Mouse (Mus musculus) lung, adult 18-20 months (tissue): Measurements from ENCODE around the gene Ptprg.
"Not testable (repeated sequence)": the region's sequence is repeated elsewhere in the genome, so short reads cannot be mapped to it uniquely, and the experiment has no call there.

Experiments
- DNase-seq, 2 experiments: peaks; one replicate each; pipeline ENCODE4 v3.0.0; 2022; ENCODE audit warnings: mixed read lengths in 2 of 2

Gene Ptprg

DNA sequence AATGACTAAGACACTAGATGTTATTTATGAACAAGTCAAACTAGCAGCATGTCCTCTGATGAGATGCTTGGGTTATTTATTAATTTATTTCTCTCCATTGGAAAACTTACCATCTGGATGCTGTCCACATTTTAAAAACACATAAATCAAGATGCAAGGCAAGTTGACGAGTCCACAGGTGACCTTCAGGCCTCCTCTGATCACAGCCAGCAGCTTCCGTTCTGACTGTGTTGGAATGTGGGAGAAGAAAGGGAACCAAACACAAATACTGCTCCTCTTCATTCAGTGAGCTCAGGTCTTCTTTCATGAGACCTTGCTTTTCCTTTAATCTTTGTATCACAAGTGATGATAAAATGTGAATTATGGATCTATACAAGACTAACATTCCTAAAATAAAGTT is 437.8 kb downstream of the Ptprg start:
- no peak for DNase-seq

DNA sequence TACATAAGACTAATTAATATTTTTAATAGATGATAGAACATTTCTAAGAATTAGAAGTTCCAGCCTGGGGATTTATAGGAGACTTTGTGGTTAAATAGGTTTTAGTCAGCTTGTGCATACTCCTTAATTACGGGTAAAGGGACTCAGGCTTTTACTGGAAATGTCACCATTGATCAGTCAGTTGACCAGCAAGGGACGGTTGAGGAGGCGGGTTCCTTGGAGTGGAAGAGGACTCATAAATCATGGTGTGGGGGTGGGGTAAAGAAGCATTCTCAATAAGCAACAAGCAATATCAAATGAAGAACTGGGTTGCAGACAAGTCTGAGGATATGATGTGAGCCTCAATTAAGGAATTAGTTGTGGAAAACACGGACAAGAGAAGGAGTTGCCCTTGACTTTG is 438.8 kb downstream of the Ptprg start:
- no peak for DNase-seq

DNA sequence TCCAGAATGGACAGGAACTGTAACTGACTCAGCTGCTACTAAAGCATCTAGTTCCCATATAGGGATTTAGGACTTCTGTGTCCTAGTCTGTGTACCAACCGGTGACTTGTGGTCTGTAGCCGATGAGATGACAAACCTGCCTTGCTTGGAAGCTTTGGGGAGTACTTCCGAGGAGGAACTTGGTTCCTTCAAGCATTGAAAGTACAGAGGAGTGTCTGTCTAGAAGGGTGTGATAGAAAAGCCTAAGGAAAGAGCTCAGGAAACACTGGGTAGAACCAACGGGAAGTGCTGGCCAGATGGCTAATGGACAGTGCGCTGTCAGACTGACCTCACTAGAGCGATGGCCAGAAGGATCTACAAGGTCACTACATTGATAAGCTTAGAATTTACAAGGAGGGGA is 439.2 kb downstream of the Ptprg start:
- DNase-seq = no peak

DNA sequence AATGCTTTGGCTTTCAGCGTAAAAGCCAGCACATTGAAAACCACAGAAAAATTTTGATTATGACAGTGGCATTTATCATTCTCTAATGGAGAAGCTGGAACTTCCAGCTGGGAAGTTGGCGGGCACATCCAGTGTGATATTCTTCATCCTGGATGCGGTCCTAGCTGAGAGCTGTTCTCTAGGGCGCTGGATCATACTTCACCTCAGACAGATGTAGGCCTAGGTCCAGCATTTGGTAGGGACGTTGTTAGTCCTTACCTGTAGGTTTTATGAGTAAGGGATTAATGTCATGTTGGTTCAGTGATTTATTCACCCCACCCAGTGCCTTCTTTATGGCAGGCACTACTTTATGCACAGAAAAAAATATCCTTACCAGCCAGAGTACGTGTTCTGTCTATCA is 444.2 kb downstream of the Ptprg start:
- no peak for DNase-seq

DNA sequence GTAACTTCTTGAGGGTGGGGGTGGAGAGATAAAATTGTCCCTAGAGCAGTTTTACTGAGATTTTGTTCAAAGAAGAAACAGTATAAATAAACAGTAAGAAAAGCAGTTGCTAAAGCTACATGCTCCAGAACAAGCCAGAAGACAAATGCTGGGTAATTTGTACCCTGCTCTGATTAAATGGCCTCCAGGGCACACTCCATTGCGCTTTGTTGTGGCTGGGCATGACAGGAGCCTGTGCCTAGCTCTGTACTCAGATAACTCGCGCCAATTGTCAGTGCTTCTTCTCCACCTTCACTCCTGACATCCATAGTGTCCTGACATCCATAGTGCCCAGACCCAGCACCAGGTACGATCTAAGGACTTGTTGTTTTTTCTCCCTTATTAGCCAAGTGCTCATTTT is 445.1 kb downstream of the Ptprg start:
- no peak for DNase-seq

DNA sequence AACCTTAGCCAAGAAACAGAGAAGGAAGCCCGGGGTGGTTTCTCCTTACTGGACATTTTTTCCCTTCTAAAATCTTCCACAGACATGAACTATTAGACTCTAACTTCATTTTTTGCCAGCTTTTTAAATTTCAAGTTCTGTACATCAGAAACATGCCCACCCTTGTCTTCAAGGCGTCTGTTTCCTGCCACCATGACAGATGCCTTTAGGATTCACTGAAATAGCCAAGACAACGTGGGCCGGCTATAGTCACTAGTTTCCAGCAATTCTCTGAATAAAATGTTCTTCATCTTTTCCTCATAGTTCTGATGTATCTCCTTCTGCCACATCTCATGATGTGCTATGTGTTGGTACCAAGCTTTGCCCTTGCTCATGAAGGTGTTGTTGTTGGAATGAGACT is 450.7 kb downstream of the Ptprg start:
- no peak for DNase-seq

DNA sequence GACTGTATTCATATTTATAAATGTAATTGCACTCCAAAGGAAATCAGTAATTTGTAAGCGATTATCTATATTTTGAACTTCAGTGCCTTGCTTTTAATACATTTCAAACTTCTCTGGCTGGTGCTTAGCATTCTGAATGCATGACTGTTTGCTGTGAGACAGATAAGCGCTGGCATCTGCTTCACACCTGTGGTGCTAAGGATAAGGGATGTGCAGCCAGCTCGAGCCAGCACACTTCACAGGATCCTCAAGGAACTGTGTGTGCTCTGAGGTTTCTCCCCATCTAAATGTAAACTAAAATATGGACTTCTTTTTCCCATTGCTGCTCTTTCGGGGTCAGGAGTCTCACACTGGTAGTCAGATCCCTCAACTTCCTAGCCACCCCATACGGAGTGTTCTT is 458.4 kb downstream of the Ptprg start:
- DNase-seq = no peak

DNA sequence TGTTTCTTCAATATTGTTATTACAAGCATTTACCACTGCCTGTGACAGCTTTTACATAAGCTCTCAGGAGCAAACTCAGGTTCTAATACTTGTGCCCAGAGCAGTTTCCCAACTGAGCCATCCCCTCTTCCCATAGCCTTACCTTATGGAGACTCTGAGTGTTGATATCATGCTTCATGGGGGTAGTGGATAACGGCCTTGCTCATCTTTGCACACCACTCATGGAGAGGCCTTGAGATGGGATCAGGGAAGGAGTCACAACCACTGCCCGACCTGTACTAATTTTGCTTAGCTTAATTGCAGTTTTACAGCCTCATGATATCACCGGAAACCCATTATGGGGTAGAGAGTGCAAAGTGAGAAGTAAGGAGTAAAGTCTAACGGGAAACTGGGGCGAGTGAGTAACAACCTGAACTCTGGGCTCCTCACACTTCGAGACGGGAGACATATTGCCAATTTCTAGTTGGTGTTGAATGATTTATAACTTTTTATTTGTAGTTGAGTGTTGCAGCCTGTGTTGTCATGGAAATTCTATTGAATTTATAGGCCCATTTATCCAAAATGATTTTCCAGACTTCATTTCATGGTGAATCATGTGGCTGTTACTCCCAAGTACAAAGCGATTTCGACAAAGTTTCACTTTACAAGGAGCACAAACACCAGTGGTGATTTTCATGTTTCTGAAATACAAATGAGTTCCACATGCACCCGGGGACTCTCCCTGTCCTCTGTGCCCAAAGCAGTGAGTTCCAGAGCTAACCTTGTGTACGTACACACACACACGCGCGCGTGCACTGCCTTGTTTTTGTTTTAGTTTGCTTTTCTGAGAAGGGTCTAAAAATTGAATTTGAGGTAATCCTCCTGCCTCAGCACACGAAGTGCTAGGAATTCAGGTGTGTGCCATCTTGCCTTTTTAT is 472.7 kb downstream of the Ptprg start:
- no peak for DNase-seq

DNA sequence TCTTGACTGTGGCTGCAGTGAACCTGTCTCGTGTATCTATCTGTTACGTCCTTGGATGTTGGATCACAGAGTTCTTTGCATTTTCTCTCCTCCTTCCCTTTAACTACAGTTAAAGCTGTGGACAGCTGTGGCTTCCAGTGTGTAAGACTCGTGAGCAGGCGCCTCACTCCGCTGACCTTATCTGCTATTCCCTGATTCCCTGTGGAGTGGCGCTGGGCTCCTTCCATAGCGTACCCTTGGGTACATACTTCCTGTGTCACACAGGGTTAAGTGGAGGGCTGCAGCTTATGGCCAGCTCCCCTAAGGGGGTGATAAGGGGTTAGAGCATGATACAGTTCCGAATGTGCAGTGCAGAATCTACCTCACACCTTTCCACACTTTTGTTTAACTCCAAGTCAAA is 473.9 kb downstream of the Ptprg start:
- no peak for DNase-seq

DNA sequence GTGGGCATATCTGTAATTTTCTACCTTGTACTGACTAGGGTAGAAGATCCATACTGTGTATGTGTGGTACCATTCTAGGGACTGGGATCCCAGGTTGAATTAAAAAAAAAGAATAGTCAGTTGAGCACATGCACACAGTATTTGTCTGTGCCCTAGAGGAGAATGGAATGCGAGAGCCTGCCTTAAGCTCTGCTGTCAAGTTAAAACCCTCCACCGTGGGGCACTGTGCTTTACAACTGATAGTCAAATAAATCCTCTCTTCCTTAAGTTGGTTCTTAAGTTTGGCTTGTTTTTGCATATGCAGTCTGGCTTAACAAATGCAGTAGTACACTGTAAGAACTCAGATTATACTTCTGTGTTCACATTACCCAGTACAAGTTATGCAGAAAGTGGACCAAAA is 476.6 kb downstream of the Ptprg start:
- no peak for DNase-seq

DNA sequence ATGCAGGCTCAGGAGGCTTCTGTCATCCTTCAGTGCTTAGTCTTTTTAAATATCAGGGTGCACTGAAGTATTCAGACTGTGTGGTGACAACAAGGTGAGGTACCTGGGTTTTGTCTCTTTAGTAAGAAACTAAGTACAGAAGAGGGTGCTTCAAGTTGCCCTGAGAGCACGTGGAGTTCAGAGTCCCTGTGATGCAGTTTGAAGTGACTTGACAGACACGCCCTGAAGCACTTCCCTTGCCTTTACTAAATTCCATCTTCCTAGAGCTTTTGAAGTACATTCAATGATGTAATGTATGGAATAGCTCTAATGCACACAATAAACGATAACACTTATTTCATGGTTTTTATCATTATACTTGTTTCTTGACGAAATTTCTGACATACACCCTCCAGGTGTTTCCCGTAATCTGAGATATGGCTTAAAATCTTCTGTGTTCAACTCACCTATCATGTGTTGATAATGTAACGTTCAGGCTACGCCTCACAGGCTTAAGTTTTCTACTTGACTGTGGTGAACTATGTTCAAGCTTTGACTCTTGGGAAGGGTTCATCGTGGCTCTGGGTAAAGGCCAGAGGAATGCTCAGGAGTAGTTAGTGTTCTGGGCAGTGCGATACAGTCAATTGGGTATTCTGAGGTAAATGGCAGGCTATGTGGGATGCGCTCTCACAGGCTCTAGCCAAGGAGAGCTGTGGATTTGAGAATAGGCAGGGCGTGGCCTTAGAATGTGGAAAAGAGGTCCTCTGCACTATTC is 483.4 kb downstream of the Ptprg start:
- DNase-seq = no peak

DNA sequence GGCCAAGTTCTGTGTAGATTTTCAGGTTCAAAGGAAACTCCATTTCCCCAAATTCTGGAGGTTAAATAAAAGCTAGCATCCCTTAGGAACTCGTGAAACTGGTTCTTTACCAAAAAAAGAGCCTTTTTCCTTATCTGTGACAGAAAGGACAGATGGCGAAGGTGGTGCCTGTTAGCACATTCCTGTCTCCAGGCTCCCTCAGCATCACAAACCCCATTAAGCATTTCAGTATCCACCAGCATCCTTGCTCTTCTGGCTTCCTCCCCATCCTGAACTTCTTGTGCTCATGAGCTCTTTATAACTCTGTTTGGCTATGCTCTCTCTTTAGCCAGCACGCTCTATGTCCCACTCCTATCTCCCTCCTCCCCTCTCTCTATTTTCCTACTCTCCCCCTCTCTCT is 486.4 kb downstream of the Ptprg start:
- DNase-seq = no peak

DNA sequence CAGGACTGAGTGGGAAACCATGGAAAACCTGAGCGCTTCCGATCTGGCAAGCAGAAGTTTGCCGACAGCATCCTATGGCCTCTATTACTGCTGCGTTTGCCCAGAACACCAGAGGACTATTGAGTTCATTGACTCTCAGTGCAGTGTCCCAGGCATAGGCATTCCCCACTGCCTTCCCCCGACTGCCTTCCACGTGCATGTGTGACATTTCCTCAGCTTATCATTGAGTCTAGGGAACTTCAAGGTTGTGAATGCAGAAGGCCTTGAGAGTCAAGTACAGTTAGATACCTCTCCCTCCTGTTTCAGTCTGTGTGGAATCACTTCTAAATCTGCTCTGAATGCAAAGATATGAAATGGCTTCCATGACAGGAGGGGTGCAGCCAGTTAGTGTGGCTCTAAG is 488.2 kb downstream of the Ptprg start:
- no peak for DNase-seq

DNA sequence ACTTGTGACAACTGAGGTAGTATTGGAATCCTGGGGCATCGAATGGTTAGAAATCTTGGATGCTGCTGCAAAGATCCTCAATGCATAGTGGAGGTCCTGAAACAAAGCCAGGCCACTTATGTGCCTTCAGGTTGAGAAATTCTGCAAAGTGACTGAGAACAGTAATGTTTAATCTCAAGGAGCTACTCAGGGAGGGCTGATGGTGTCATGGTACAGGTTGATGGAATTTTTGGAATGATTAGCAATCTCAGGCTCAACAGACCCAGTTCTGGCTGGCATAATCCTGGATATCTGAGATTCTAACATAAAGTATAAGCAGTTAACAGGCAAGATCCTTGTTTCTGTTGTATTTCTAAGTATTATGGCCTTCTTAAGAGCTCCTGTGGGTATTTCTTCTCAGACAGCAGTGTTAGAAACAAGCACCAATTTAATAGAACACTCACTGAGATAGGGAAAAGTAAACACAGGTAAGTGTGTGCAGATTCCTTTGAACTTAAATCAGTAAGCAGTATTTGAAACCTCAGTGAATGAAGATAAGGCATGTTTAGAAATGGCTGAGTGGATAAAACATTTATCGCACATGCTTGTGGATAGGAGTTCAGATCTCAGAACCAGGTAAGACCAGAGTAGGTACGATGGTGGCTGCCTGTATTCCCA is 493.0 kb downstream of the Ptprg start:
- DNase-seq = peak in 1 of 2 experiments; percentile 6

DNA sequence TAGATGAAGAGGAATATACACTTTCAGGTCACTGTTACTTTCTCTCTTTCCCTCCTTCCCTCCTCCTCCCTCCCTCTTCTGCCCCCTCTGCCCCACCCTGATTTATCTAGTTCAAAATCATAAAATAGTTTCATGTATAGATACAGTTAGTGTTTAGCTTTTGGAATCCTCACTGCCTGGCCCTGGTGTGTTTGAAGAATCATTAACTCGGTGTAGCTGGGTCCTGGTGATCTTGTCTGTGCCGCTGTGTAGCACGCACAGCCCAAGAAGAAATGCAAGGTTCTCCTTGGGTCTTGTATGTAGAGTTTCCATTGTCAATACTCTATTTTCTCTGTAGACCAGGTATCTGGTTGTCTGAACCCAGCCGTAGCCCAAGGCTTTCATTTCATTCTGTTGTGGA is 494.3 kb downstream of the Ptprg start:
- DNase-seq = no peak

DNA sequence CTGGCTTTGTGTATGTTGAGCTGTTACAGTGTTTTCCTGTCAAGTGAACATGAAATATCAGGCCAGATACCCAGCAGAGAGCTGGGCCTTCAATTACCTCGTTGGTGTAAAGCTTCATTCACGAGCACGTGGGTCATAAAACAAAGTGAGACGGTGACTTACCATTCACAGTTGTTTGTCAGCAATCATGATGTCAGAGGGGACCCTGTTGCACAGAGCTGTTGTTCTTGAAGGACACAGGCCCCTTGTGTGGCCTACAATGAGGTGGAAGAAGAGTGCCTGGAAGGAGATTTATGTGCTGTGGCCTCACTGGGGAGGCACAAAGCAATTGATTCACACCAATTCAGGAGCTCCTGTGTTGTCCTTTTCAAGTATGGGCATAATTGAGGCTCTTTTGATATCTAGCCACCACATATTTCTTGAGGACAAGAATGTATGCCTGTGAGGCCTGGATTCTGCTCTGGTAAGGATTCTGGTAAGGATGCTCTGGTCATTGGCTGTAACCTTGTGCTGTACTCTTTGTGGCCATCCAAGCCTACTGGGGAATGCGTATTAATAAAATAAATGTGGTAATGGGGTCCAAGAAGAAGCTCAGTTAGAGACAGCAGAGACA is 503.7 kb downstream of the Ptprg start:
- no peak for DNase-seq

DNA sequence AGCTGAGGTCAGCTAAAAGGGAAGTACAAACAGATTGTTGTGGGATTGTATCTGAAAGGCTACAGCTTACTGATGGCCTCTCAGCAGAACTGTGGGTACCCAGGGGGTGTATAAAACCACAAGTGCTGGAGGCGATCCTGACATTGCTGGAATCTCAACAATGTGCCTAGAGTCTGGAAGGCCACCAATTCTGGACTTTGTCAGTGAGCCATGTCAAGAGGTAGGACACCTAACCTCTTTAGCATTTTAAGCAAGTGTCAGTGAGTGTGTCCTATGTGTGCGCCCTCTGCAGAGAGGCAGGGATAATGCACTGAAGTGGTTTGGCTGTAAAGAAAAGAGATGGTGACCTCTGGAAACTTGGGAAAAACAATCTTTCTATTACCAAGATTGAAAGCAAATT is 504.5 kb downstream of the Ptprg start:
- peak in 1 of 2 experiments; percentile 5 for DNase-seq

DNA sequence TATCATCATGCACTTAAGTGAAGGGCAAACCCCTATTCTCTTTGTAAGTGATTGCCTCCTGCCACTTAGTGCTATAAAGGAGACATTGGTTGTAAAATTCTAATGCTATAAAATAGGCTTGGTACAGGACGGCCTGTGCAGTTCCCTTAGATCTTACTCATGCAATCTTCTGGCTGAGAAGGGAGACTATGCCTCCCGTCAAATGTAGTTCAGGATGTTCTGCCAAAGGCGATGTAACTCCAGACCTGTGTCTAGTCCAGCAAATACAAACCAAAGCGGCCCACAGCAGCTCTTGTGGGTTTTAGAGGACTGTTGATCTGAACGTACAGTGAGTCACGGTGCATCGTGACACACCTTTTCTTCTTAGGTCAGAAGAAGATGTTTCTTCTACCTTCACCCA is 505.8 kb downstream of the Ptprg start:
- DNase-seq = peak; percentile 7 to 19

DNA sequence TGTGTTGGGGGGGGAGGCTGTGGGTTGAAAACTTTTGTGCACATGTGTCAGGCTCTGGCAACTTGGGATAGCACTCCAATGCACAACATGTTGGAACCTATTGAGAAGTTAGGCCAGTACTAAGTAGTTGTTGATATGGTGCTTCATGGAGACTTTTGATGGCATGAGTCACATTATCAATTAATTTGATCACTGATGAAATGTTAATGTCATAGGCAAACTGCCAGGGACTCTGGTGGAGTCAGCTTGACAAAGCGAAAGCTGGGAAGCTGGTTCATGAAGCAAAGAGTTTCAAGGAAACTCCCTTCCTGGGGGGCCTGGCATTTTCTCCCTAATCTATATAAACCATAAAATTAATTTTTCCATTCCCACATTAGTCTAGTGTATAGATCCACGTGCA is 508.0 kb downstream of the Ptprg start:
- not testable (repeated sequence) for DNase-seq

DNA sequence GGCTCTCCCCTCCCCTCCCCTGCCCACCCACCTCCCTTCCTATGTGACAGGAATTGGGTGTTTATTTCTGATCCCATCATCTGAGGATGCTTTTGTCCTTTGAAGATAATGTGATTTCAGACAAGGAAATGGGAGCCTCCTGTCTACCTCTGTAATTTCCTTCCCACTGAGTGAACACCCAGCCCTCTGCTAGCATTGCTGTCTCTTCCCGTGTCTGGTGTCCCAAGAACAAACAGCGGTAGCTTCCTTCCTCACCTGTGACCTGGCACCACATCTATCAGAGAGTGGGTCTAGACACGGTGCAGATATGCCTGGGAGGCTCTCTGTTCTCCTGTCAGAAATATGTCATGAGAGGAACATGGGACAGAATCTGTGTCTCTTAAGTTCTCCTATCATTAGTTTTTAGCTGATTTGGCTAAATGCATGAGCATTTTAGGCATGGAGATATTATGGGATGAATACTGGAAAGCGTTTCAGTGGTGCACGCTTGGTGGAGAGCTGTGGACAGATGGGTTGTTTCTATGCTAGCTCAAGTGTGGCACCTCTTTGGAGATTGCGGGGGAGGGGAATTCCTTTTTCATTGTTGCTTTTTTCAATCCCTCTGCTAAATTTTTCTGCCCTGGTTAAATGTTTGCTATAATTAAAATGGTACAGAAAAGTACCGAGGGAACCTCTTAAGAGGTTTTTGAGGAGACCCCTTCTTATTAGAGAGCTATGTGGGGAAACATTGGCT is 509.5 kb downstream of the Ptprg start:
- peak; percentile 21 to 69 for DNase-seq

DNA sequence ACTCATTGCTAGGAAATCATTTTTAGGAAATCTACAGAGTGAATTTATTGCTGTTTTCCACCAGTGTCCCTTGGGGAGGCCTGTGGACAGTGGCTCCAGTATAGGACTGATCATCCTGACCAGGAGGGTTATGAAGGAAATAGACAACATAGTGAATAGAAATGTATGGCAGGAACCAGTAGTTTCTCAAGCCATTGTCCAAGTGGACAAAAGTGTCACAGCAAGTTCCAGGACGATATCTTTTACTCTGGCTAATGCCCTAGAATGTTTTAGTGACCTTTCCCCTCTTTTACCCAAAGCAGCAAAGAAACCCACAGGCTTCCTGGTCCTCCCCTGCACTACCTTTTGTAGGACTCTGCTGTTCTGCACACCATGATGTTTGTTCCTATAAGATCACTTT is 511.7 kb downstream of the Ptprg start:
- no peak for DNase-seq

DNA sequence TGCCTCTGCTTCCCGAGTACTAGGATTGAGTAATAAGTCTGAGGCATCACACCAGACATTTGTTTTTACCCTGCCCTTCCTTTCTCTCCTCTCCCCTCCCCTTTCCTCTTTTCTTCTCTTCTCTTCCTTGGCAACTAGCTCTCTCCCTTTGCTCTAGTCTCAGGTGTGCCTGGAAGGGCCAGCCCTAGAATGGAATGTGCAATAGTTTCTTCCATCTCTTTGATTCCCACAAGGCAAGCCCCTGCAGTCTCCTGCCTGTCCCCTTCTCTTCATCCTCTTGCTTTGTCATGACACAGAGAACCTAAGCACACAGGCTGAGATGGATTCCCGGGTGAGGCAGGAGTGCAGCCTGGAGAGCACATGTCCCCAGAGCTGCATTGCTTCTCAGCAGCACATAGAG is 512.4 kb downstream of the Ptprg start:
- no peak for DNase-seq

DNA sequence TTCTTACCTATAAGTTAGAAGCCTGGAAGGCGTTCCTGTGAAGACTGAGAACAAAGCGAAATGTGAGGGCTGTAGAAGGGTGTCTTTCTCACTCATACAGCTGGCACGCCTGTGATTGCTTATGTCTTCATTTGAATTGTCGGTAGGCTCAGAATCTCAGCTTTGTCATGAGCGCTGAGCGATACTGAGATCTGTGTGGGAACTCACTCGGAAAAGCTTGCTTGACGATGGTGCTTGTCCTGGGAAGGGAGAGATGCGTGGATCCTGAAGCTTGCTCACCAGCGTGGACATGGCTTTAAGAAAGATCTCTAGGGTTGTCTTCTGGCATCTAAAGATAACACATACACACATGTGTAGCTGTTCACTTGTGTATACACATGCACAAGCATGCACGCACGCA is 516.4 kb downstream of the Ptprg start:
- no peak for DNase-seq
